Mouse (Mus musculus) hindbrain, postnatal 0 days (tissue): ENCODE measurements around the gene Pth1r. TPM values are rescaled to one million over a fixed set of nuclear protein-coding genes. Genes with fewer than 3 reads are reported as not detected.

Source experiments
- ATAC-seq: fragments of 200-750 bp; cut with Nextera tagmentation; 2 replicates; pipeline ENCODE4 v1.8.0; 2017; ENCODE audit warnings: mild to moderate bottlenecking, moderate TSS enrichment, moderate library complexity
- DNase-seq: peaks from one replicate; pipeline ENCODE4 v3.0.0-alpha.2; 2015; ENCODE audit warnings: low spot score
- H3K27ac ChIP-seq: fragments of 300-500 bp; sonication (generic); 2 replicates; pipeline ENCODE4 v1.5.1; 2014; ENCODE audit warnings: mild to moderate bottlenecking
- H3K27me3 ChIP-seq: fragments of 300-500 bp; sonication (generic); 2 replicates; pipeline ENCODE4 v1.6.1; 2014; ENCODE audit warnings: low read length, mixed read lengths; ENCODE audit not compliant: insufficient read depth
- H3K36me3 ChIP-seq: fragments of 300-500 bp; sonication (generic); 2 replicates; pipeline ENCODE4 v1.6.1; 2014; ENCODE audit warnings: low read length, mixed read lengths; ENCODE audit not compliant: insufficient read depth
- H3K4me1 ChIP-seq: fragments of 300-500 bp; sonication (generic); 2 replicates; pipeline ENCODE4 v1.6.1; 2014; ENCODE audit warnings: antibody characterized with exemption, low read length, mixed read lengths; ENCODE audit not compliant: insufficient read depth
- H3K4me2 ChIP-seq: fragments of 300-500 bp; sonication (generic); 2 replicates; pipeline ENCODE4 v1.6.1; 2014; ENCODE audit warnings: low read depth, mild to moderate bottlenecking, low read length, moderate library complexity, mixed read lengths
- H3K4me3 ChIP-seq: fragments of 300-500 bp; sonication (generic); 2 replicates; pipeline ENCODE4 v1.5.1; 2014; ENCODE audit warnings: low read length
- H3K9ac ChIP-seq: fragments of 300-500 bp; sonication (generic); replicated peaks from 2 replicates; pipeline ENCODE4 v1.6.1; 2014; ENCODE audit warnings: mild to moderate bottlenecking, low read length, moderate library complexity, mixed read lengths
- H3K9me3 ChIP-seq: fragments of 300-500 bp; sonication (generic); 2 replicates; pipeline ENCODE4 v1.6.1; 2016; ENCODE audit warnings: low read length, mixed read lengths
- CTCF ChIP-seq: IDR thresholded peaks from 2 replicates; pipeline ENCODE4 v1.5.1; 2016; ENCODE audit warnings: antibody characterized with exemption, control low read depth, low read depth
- WGBS: fragments of 180-500 bp; shearing (Covaris S2); extraction: QIAGEN DNeasy Blood & Tissue Kit; methylation state at CpG from one replicate; pipeline ENCODE4 v1.1.7; 2014; 5-methylcytosine and 5-hydroxymethylcytosine counted together
- polyA plus RNA-seq: library from polyadenylated mRNA; unstranded; fragments of >200 nt; fragmentation: Nextera tagmentation; extraction: Ambion mirVana; gene quantifications from 2 replicates; pipeline ENCODE4 v1.2.1, GENCODE M21; 2015
- total RNA-seq: library from RNA; depleted of rRNA; stranded (reverse); fragments of >200 nt; gene quantifications from 2 replicates; pipeline ENCODE4 v1.2.3, GENCODE M21; 2014

The Pth1r gene
- total and polyA plus RNA-seq, 2 experiments from 2014 or later: 12.5 to 29.2 TPM

DNA sequence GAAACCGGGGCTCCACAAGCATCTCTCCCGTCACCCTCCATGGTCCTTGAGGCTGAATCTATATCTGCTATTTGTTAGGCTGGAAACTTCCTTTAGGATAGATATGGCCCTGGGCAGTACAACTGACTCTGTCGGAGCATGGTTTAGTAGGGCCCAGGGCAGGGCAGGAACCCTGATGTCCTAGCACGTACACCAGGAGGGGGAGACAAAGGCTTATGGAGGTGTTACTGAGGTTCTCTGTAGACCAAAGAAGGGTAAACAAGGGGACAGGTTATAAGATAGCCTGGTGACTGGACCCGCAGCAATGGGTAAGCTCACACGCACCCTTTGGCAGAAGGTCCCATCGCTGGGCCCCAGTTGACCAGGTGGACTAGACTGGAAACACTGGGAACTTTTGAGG is 31.6 kb upstream of the Pth1r start:
- Histone ChIP-seq H3K27ac (no peak overlapping the region), H3K4me1 (0 out of 2 replicates have a peak, but pooled peaks cover 7% of the 10 kb centered on the region), H3K27me3 (no peaks in the 10 kb centered on the region), H3K9me3 (no peaks in the 10 kb centered on the region), H3K4me3 (no peak overlapping the region), H3K9ac (no peak overlapping the region), H3K36me3 (no peaks in the 10 kb centered on the region), H3K4me2 (no peak overlapping the region)
- no peak for ATAC-seq
- TF ChIP-seq CTCF: no peak
- DNase-seq: no peak
- WGBS: 81% methylated on average over 7 of the region's 7 CpGs

DNA sequence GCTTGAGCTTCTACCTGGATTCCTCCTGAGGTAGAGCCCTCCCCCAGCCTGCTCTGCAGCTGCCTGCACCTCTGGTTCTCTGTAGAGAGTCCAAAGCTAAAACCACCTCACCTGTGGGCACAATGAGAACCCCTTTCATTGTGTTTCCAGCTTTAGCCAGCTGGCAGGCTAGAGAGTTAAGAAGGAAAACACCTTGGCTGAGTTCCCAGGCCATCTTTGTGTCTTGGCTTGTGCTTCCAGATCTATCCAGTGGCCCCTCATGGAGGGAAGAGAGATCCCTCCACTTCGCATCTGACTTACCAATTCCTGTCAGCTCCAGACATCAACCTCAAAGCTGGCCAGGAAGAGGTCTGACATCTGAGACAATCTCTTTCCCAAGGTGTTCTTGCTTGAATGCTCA is 31.2 kb upstream of the Pth1r start:
- H3K27me3 ChIP-seq: no peaks in the 10 kb centered on the region
- H3K27ac ChIP-seq: no peak overlapping the region
- H3K4me1 ChIP-seq: 0 out of 2 replicates have a peak, but pooled peaks cover 7% of the 10 kb centered on the region
- H3K4me2 ChIP-seq: no peak overlapping the region
- H3K9me3 ChIP-seq: no peaks in the 10 kb centered on the region
- H3K9ac ChIP-seq: no peak overlapping the region
- ATAC-seq (no peak), DNase-seq (peak; percentile 56)
- no peak overlapping the region for H3K4me3 ChIP-seq
- TF ChIP-seq CTCF: no peak
- H3K36me3 ChIP-seq: no peaks in the 10 kb centered on the region
- 60% methylated on average over 1 of the region's 1 CpGs for WGBS

DNA sequence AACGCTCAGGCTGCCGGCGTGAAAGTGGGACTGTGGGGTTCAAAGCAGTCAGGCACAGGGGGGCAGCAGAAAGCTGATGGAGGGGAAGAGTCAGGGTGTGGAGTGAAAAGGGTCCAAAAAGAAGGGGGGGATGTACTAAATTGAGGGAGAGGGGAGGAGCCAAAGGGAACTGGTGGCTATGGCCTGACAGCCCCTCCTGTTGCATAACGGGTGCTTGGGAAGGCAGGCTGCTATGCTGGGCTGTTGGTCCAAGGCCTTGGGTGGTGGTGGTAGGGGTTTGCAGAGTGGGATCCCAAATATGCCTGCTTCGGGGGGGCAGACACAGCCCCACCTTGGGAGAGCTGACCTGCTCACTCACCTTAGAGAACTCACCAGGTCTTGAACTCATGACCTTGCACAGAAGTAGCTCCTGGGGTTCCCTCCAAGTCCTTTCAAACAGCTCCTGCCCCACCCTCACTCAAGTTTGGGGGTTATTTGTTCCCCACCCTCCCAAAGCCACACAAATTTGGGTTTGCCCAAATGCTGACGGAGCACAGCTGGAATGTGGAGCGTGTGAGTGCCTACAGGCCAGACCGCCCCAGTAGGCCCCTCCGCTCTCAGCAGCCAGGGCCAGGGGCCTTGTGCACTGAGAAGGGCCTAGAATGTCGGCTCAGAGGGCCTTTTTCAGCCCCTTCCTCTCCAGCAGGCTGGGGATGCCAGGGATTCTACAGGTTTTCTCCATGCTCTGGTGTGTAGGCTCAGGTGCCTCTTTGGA is 28.5 kb upstream of the Pth1r start:
- Histone ChIP-seq H3K4me1 (0 out of 2 replicates have a peak, but pooled peaks cover 1% of the 10 kb centered on the region), H3K36me3 (no peaks in the 10 kb centered on the region), H3K27ac (no peak overlapping the region), H3K27me3 (no peaks in the 10 kb centered on the region), H3K4me3 (no peak overlapping the region), H3K9ac (no peak overlapping the region), H3K4me2 (no peak overlapping the region), H3K9me3 (no peaks in the 10 kb centered on the region)
- 78% methylated on average over 10 of the region's 10 CpGs for WGBS
- no peak for TF ChIP-seq CTCF
- DNase-seq (no peak), ATAC-seq (no peak)

DNA sequence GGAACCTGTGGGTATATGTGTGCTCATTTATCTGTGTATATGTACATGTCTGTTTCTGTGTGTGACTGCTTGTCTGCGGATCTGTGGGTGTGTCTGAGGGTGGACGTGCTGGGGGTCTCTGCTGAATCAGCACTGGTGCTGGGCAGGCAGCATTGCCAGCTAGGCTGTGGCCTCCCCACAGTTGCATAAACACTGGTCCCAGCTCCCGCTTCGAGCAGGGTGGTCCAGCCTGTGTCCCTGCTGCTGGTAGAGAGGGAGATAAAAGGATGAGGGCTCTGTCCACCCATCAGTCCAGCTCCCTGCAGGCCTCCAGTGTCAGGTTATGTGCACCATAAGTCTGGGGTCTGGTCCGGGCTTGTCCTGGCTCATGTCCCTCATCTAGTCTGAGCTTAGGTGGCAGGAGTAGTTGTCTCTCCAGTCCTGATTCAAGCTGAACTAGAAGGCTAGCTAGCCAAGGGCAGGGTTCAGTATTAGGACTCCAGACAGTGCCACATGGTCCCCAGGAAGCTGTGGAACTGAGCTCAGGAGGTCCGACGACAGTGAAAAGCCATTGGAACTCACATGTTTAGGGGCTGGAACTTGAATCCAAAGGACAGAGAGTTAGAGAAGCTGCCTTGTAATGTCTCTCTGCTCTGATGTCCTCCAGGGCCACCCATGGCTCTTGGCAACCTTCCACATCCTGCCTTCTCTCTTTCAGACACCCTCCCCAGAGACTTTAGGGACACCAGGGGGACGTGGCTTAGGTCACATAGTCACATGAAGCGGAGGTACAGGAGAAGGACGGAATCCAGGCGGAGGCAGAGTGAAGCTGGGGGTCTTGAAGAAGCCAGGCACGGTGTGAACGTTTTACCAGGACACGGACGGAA is 27.7 kb upstream of the Pth1r start:
- H3K4me1 ChIP-seq: no peaks in the 10 kb centered on the region
- no peak overlapping the region for H3K4me2 ChIP-seq
- no peak for TF ChIP-seq CTCF
- H3K9me3 ChIP-seq: no peaks in the 10 kb centered on the region
- H3K27me3 ChIP-seq: no peaks in the 10 kb centered on the region
- no peak overlapping the region for H3K4me3 ChIP-seq
- ATAC-seq (no peak), DNase-seq (no peak)
- no peak overlapping the region for H3K27ac ChIP-seq
- H3K36me3 ChIP-seq: no peaks in the 10 kb centered on the region
- 66% methylated on average over 15 of the region's 15 CpGs for WGBS
- no peak overlapping the region for H3K9ac ChIP-seq

DNA sequence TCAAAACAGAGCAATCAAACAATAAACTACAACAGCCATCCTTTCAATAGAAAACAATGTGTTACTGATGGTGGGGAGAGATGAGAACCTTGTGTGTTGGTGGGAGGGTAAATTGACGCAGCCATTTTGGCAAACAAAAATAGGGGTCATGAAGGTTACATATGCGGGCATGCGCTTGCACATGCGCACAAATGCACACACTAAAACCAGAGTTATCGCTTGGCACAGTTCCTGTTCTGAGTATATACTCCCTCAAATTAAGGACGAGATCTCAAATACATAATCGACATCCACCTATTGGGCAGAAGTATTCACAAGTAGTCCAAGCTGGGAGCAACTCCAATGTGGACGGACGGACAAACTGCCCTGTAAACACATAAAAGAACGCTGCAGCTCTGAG is 25.4 kb upstream of the Pth1r start:
- 91% methylated on average over 10 of the region's 10 CpGs for WGBS
- Histone ChIP-seq H3K4me3 (no peak overlapping the region), H3K36me3 (no peaks in the 10 kb centered on the region), H3K4me1 (no peaks in the 10 kb centered on the region), H3K4me2 (no peak overlapping the region), H3K27ac (no peak overlapping the region), H3K9ac (no peak overlapping the region), H3K27me3 (no peaks in the 10 kb centered on the region), H3K9me3 (no peaks in the 10 kb centered on the region)
- no peak for TF ChIP-seq CTCF
- ATAC-seq: no peak
- no peak for DNase-seq

DNA sequence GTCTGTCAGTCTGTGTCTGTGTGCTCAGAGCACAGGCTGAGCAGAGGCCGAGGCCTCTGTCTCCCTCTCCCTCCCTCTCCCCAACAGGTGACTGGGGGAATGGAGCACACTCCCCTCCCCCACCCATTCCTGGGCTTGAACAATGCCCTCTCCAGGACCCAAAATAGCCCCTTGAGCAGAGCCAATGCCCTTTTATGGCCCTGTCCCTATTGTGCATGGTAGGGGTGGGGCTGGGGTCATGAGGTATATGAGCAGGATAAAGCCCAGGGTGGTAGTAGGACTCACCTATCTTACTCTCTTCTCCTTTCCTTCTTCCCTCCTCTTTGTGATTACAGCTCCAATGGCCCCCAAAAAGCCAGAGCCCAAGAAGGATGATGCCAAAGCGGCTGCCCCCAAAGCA is 16.5 kb upstream of the Pth1r start:
- no peak overlapping the region for H3K4me2 ChIP-seq
- DNase-seq (no peak), ATAC-seq (no peak)
- no peak overlapping the region for H3K27ac ChIP-seq
- H3K27me3 ChIP-seq: no peaks in the 10 kb centered on the region
- 0 out of 2 replicates have a peak, but pooled peaks cover 3% of the 10 kb centered on the region for H3K4me1 ChIP-seq
- WGBS: 74% methylated on average over 2 of the region's 2 CpGs
- H3K9me3 ChIP-seq: no peaks in the 10 kb centered on the region
- H3K36me3 ChIP-seq: no peaks in the 10 kb centered on the region
- no peak for TF ChIP-seq CTCF
- no peak overlapping the region for H3K9ac ChIP-seq
- H3K4me3 ChIP-seq: no peak overlapping the region
